Mouse (Mus musculus) testis, adult 2 months (tissue): ENCODE measurements around the gene Fbxw21.

Experiments
- CTCF ChIP-seq: fragments of 200-500 bp; IDR thresholded peaks from 2 replicates; pipeline ENCODE4 v1.5.1; 2012; ENCODE audit warnings: low read depth, mild to moderate bottlenecking, inconsistent platforms, low read length, moderate library complexity; ENCODE audit not compliant: control insufficient read depth, insufficient read depth, insufficient replicate concordance
- POLR2A ChIP-seq: fragments of 200-500 bp; IDR thresholded peaks from 2 replicates; pipeline ENCODE4 v1.6.1; 2012; ENCODE audit warnings: low read depth, mild to moderate bottlenecking, inconsistent platforms, low read length, moderate library complexity; ENCODE audit not compliant: control insufficient read depth

DNA sequence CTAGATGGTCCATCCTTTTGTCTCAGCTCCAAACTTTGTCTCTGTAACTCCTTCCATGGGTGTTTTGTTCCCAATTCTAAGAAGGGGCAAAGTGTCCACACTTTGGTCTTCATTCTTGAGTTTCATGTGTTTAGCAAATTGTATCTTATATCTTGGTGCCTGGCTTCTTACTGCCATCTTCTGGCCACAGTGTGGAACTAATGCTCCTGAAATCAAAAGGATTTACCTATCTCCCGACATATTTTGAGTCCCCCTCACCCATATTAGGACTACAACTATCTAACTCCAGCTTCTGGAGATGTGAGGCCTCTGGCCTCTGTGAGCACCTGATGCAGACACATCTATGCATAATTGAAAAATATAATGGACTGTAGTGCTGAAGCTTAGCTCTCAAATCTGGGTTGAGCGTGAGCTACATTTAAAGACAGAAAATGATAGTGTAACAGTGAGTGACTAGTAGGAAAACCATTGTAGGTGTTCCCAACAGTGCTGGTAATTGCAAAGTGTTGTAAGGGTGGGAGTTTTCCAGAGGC is 39.2 kb downstream of the Fbxw21 start:
- TF ChIP-seq POLR2A (no peak), CTCF (no peak)
